Mouse (Mus musculus): Measurements from ENCODE around the gene Nol12.

DNA sequence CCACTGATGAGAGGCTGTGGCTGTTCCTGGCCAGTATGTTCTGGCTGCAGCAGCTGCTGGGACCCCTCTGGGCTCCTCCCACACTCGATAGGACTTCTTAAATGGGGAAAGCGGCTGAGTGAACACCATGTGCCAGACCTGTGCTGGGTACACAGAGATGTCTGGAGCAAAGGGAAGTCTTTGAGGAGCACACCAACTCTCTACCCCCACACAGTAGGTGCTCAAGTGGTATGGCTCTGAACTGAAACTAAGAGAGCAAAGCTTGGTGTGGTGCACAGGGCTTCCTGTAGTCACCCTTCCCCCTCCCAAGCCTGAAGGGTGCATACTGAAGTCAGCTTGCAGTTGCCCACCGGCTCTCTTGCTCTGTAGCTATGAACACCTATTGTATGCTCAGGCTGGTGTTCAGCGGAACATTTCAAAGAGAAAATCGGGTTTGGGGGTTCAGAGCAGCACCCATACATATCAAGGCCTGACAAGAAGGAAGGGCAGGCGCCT lies 36.2 kb upstream of the Nol12 start:
- TF ChIP-seq POLR2A (IDR thresholded peaks at IDR 0.05; ENCODE audit: insufficient read depth, low read length) (no peak), EP300 (IDR thresholded peaks at IDR 0.05; ENCODE audit: insufficient read depth, low read depth, low read length) (no peak), CTCF (IDR thresholded peaks at IDR 0.05; ENCODE audit: low read depth, low read length) (no peak)
